Mouse (Mus musculus) hindbrain, postnatal 0 days (tissue): ENCODE results near the gene Arfip1. TPM values are rescaled to one million over a fixed set of nuclear protein-coding genes. Genes with fewer than 3 reads are reported as not detected.

ENCODE experiments used
- ATAC-seq: fragments of 200-750 bp; cut with Nextera tagmentation; 2 replicates; pipeline ENCODE4 v1.8.0; 2017; ENCODE audit warnings: mild to moderate bottlenecking, moderate TSS enrichment, moderate library complexity
- DNase-seq: peaks from one replicate; pipeline ENCODE4 v3.0.0-alpha.2; 2015; ENCODE audit warnings: low spot score
- H3K27ac ChIP-seq: fragments of 300-500 bp; sonication (generic); 2 replicates; pipeline ENCODE4 v1.5.1; 2014; ENCODE audit warnings: mild to moderate bottlenecking
- H3K27me3 ChIP-seq: fragments of 300-500 bp; sonication (generic); 2 replicates; pipeline ENCODE4 v1.6.1; 2014; ENCODE audit warnings: low read length, mixed read lengths; ENCODE audit not compliant: insufficient read depth
- H3K36me3 ChIP-seq: fragments of 300-500 bp; sonication (generic); 2 replicates; pipeline ENCODE4 v1.6.1; 2014; ENCODE audit warnings: low read length, mixed read lengths; ENCODE audit not compliant: insufficient read depth
- H3K4me1 ChIP-seq: fragments of 300-500 bp; sonication (generic); 2 replicates; pipeline ENCODE4 v1.6.1; 2014; ENCODE audit warnings: antibody characterized with exemption, low read length, mixed read lengths; ENCODE audit not compliant: insufficient read depth
- H3K4me2 ChIP-seq: fragments of 300-500 bp; sonication (generic); 2 replicates; pipeline ENCODE4 v1.6.1; 2014; ENCODE audit warnings: low read depth, mild to moderate bottlenecking, low read length, moderate library complexity, mixed read lengths
- H3K4me3 ChIP-seq: fragments of 300-500 bp; sonication (generic); 2 replicates; pipeline ENCODE4 v1.5.1; 2014; ENCODE audit warnings: low read length
- H3K9ac ChIP-seq: fragments of 300-500 bp; sonication (generic); replicated peaks from 2 replicates; pipeline ENCODE4 v1.6.1; 2014; ENCODE audit warnings: mild to moderate bottlenecking, low read length, moderate library complexity, mixed read lengths
- H3K9me3 ChIP-seq: fragments of 300-500 bp; sonication (generic); 2 replicates; pipeline ENCODE4 v1.6.1; 2016; ENCODE audit warnings: low read length, mixed read lengths
- CTCF ChIP-seq: IDR thresholded peaks from 2 replicates; pipeline ENCODE4 v1.5.1; 2016; ENCODE audit warnings: antibody characterized with exemption, control low read depth, low read depth
- WGBS: fragments of 180-500 bp; shearing (Covaris S2); extraction: QIAGEN DNeasy Blood & Tissue Kit; methylation state at CpG from one replicate; pipeline ENCODE4 v1.1.7; 2014; 5-methylcytosine and 5-hydroxymethylcytosine counted together
- polyA plus RNA-seq: library from polyadenylated mRNA; unstranded; fragments of >200 nt; fragmentation: Nextera tagmentation; extraction: Ambion mirVana; gene quantifications from 2 replicates; pipeline ENCODE4 v1.2.1, GENCODE M21; 2015
- total RNA-seq: library from RNA; depleted of rRNA; stranded (reverse); fragments of >200 nt; gene quantifications from 2 replicates; pipeline ENCODE4 v1.2.3, GENCODE M21; 2014

Gene Arfip1
- total and polyA plus RNA-seq, 2 experiments from 2014 or later, result 15.4 to 22.8 TPM

DNA sequence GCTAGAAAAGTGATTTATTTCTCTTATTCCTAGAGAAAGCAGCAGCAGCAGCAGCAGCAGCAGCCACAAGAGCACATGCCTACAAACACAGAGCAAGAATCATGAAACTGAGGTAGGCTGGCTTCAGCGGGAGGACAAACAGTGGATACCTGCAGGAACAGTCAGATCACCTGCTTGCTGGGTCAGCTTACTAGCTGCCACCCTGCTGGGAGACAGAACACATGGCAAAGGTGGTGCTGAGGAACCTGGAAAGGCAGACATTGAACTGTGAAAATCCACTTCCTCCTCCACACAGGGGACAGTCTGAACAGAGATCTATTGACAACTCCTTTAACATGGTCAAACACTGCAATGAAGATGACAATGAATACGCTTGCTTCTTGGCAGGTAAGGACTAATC lies 53.4 kb downstream of the Arfip1 start:
- no peak for TF ChIP-seq CTCF
- Histone ChIP-seq H3K4me2 (no peak overlapping the region), H3K4me1 (no peaks in the 10 kb centered on the region), H3K4me3 (no peak overlapping the region), H3K9ac (no peak overlapping the region), H3K27ac (no peak overlapping the region), H3K27me3 (no peaks in the 10 kb centered on the region), H3K9me3 (no peaks in the 10 kb centered on the region), H3K36me3 (no peaks in the 10 kb centered on the region)
- no peak for DNase-seq
- ATAC-seq, result no peak
- WGBS, result 78% methylated on average over 2 of the region's 2 CpGs

DNA sequence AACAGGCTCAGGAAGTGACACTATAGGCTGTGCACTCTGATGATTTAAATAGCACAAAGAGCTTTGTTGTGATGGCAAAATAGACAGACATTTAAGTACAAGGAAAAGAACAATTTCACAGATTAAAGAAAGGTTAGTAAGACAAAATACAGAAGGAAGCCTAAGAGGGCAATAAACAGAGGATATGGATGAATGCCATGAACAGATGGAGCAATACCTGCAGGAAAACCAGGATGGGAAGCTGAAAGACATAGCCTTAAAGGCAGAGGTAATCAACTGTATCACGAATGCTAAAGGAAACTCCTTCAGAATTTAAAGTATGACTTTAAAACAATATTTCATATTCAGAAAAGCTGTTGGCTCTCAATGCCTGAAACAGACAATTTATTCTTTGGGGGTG lies 57.5 kb downstream of the Arfip1 start:
- WGBS, result 71% methylated on average over 1 of the region's 1 CpGs
- Histone ChIP-seq H3K4me3 (no peak overlapping the region), H3K4me1 (no peaks in the 10 kb centered on the region), H3K27ac (no peak overlapping the region), H3K9ac (no peak overlapping the region), H3K9me3 (no peaks in the 10 kb centered on the region), H3K4me2 (no peak overlapping the region), H3K27me3 (no peaks in the 10 kb centered on the region), H3K36me3 (no peaks in the 10 kb centered on the region)
- DNase-seq, result no peak
- ATAC-seq, result no peak
- no peak for TF ChIP-seq CTCF

DNA sequence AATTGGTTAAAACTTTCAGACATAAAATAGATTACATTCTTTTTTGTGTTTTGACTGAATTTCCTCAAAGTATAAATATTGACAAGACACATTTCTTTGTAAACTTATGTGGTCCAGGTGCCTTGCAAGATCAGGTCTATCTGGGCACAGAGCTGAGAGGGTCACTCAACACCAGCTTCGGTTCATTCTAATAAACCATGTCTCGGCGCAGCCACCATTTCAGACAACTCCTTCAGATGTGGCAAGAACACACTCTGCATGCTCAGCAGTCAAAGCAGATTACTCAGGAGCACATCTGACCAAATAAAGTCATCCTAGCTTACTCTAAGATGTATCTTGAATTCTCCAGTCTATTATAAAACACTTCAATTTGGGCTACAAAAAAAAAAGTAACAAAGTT lies 66.3 kb downstream of the Arfip1 start:
- H3K4me3 ChIP-seq, result no peak overlapping the region

DNA sequence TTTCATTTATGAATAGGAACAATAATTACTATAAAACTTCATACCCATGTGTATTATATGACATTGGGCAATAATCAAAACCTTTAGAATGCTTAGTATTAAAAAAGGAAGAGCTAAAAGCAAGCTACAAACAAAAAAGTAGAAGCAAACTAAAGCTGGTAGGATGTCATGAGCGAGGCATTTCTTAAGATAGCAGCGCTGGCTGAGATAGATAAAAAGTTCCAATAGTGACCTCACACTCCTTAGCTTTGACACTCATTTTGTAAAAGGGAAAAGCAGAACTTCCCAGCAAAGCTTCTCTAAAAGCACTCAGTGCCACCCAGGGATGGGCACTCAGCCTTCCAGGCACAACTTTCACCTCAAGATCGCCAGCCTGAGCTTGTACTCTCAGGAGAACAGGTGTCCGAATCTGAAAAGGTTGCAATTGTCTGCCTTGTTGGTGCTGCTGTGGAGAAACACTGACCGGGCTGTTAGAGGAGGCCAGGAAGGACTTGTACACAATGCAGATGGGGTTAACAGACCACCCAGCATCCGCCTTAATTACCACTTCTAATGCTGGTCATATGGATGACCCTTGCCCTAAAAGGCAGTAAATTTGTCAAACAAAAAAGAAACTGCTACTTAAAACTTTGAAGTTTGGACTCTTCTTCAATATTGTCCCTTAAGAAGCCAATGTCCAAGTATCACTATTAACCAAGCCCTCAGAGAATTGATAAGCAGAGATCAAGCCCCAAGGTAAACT lies 69.5 kb downstream of the Arfip1 start:
- Histone ChIP-seq H3K9me3 (no peaks in the 10 kb centered on the region), H3K9ac (no peak overlapping the region), H3K4me3 (no peak overlapping the region), H3K27ac (no peak overlapping the region), H3K36me3 (no peaks in the 10 kb centered on the region), H3K27me3 (no peaks in the 10 kb centered on the region), H3K4me2 (no peak overlapping the region), H3K4me1 (no peaks in the 10 kb centered on the region)
- no peak for DNase-seq
- TF ChIP-seq CTCF, result no peak
- 80% methylated on average over 6 of the region's 6 CpGs for WGBS
- no peak for ATAC-seq

More for the DNA sequence above, 66.3 kb downstream of the Arfip1 start:
- TF ChIP-seq CTCF, result no peak
- DNase-seq (no peak), ATAC-seq (no peak)
- no peaks in the 10 kb centered on the region for H3K9me3 ChIP-seq
- no peak overlapping the region for H3K4me2 ChIP-seq
- no peaks in the 10 kb centered on the region for H3K36me3 ChIP-seq
- no peak overlapping the region for H3K27ac ChIP-seq
- H3K27me3 ChIP-seq, result no peaks in the 10 kb centered on the region
- H3K9ac ChIP-seq, result no peak overlapping the region
- no peaks in the 10 kb centered on the region for H3K4me1 ChIP-seq
- 90% methylated on average over 3 of the region's 3 CpGs for WGBS

DNA sequence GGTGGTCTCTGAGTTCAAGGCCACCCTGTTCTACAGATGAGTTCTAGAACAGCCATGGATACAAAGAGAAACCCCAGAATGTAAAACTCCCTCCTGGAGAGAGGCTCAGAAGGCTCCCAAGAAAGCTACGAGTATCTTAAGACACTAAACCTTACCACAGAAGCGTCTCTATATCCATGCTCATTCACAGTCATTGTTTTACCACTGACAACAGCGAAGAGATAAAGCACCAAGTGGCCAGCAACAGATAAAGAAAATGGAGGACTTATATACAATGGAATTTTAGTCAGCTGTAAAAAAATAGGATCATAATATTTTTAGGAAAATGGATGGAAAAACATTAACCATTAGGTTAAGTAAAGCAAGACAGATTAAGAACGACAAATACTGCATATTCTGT lies 77.2 kb downstream of the Arfip1 start:
- no peaks in the 10 kb centered on the region for H3K9me3 ChIP-seq
- H3K9ac ChIP-seq, result no peak overlapping the region
- ATAC-seq, result no peak
- H3K36me3 ChIP-seq, result no peaks in the 10 kb centered on the region
- H3K27me3 ChIP-seq, result no peaks in the 10 kb centered on the region
- H3K4me3 ChIP-seq, result no peak overlapping the region
- DNase-seq, result no peak
- 88% methylated on average over 4 of the region's 4 CpGs for WGBS
- no peak overlapping the region for H3K27ac ChIP-seq
- no peak overlapping the region for H3K4me2 ChIP-seq
- no peak for TF ChIP-seq CTCF
- H3K4me1 ChIP-seq, result no peaks in the 10 kb centered on the region

DNA sequence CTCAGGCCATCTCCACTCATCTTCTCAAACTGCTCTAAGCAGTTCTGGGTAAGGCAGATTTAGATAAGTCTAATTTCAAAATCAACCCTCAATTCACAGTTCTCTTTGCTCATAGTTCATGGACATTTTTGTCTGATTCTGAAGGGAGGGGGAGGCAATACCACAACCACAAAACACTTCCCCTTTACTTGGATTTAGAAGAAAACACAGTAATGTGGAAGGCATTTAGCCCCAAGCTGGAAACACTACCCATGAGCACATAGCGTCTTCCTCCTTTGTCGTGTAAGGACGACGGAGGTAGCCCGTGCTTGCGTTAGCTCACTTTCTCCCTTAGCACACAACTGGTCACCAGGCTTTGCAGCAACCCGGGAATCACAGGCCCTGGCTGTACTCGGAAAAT lies 78.1 kb downstream of the Arfip1 start:
- 88% methylated on average over 8 of the region's 8 CpGs for WGBS
- H3K27ac ChIP-seq, result no peak overlapping the region
- H3K4me2 ChIP-seq, result no peak overlapping the region
- H3K27me3 ChIP-seq, result no peaks in the 10 kb centered on the region
- ATAC-seq (no peak), DNase-seq (no peak)
- no peaks in the 10 kb centered on the region for H3K4me1 ChIP-seq
- H3K36me3 ChIP-seq, result no peaks in the 10 kb centered on the region
- TF ChIP-seq CTCF, result no peak
- H3K9me3 ChIP-seq, result no peaks in the 10 kb centered on the region
- H3K9ac ChIP-seq, result no peak overlapping the region
- H3K4me3 ChIP-seq, result no peak overlapping the region

DNA sequence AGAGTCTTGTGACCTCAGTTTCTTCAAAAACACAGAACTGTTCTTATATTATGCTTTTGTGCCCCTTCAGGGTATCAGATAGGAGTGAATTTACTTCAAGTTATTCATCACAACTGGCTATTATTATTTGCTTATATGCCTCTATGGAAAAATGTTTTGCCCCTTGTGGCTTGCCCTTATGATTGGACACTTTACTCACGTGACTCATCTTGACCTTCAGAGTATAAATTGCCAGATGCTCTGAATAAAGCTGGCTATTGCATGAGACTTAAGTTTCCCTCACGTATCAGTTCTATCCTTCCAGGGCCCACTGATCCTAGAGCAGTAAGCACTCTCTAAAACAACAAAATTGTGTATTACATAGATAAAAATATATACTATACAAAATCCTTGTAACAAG lies 80.3 kb downstream of the Arfip1 start:
- no peak for TF ChIP-seq CTCF
- Histone ChIP-seq H3K27me3 (no peaks in the 10 kb centered on the region), H3K4me1 (no peaks in the 10 kb centered on the region), H3K9ac (no peak overlapping the region), H3K4me3 (no peak overlapping the region), H3K9me3 (no peaks in the 10 kb centered on the region), H3K36me3 (no peaks in the 10 kb centered on the region), H3K27ac (no peak overlapping the region), H3K4me2 (no peak overlapping the region)
- WGBS, result 86% methylated on average over 2 of the region's 2 CpGs
- no peak for DNase-seq
- no peak for ATAC-seq
